Mouse (Mus musculus): ENCODE results near the gene Gm3045. TPM values are rescaled to one million over a fixed set of nuclear protein-coding genes. Genes with fewer than 3 reads are reported as not detected.

Gene Gm3045
- polyA plus RNA-seq (2016; fragmentation: Nextera tagmentation; extraction: Ambion mirVana), result not detected in 2 replicates

- Histone ChIP-seq H3K4me1 (replicated peaks) (peaks cover 5% of the 10 kb centered on the region; the same call in 1 of the 2 replicates), H3K27me3 (ENCODE audit: insufficient read depth, poor library complexity, severe bottlenecking) (peaks cover 60% of the 10 kb centered on the region), H3K36me3 (no peaks in the 10 kb centered on the region), H3K9me3 (no peaks in the 10 kb centered on the region), H3K27ac (no peak within 1 kb of the TSS), H3K4me3 (no peak within 1 kb of the TSS)
- WGBS, result 78% methylated on average over 4 of the region's 4 CpGs
- no peak for DNase-seq (ENCODE audit: low spot score)
These were observed at the start of gene Gm3045 for GRCm38 (mm10) chr13:56426365-56426764. TSS of gene Gm3045 (plus strand) at chr13:56426594.

- no peak for DNase-seq (ENCODE audit: low spot score)
- 76% methylated on average over 14 of the region's 14 CpGs for WGBS
- peaks cover 7% of the 10 kb centered on the region for H3K4me1 ChIP-seq (replicated peaks)
- H3K4me3 ChIP-seq, result no peak overlapping the region
- no peaks in the 10 kb centered on the region for H3K27me3 ChIP-seq (ENCODE audit: insufficient read depth, poor library complexity, severe bottlenecking)
- no peak overlapping the region for H3K27ac ChIP-seq
- H3K36me3 ChIP-seq, result no peaks in the 10 kb centered on the region
- H3K9me3 ChIP-seq, result no peaks in the 10 kb centered on the region
These were observed 45.3 kb upstream of the Gm3045 start for GRCm38 (mm10) chr13:56380855-56381685.

- DNase-seq (ENCODE audit: low spot score), result no peak
- Histone ChIP-seq H3K4me3 (no peak overlapping the region), H3K36me3 (no peaks in the 10 kb centered on the region), H3K9me3 (no peaks in the 10 kb centered on the region), H3K27ac (no peak overlapping the region), H3K4me1 (replicated peaks) (peaks cover 7% of the 10 kb centered on the region), H3K27me3 (ENCODE audit: insufficient read depth, poor library complexity, severe bottlenecking) (no peaks in the 10 kb centered on the region)
- 78% methylated on average over 3 of the region's 3 CpGs for WGBS
These were observed 43.0 kb upstream of the Gm3045 start for GRCm38 (mm10) chr13:56383406-56383805.

GRCm38 (mm10) chr13:56386411-56386810 is 40.0 kb upstream of the Gm3045 start:
- WGBS, result 70% methylated on average over 9 of the region's 9 CpGs
- Histone ChIP-seq H3K4me1 (replicated peaks) (peaks cover 5% of the 10 kb centered on the region), H3K27me3 (ENCODE audit: insufficient read depth, poor library complexity, severe bottlenecking) (no peaks in the 10 kb centered on the region), H3K9me3 (no peaks in the 10 kb centered on the region), H3K36me3 (no peaks in the 10 kb centered on the region), H3K27ac (no peak overlapping the region), H3K4me3 (no peak overlapping the region)
- no peak for DNase-seq (ENCODE audit: low spot score)

- no peaks in the 10 kb centered on the region for H3K9me3 ChIP-seq
- H3K36me3 ChIP-seq, result no peaks in the 10 kb centered on the region
- no peak overlapping the region for H3K27ac ChIP-seq
- H3K27me3 ChIP-seq (ENCODE audit: insufficient read depth, poor library complexity, severe bottlenecking), result no peaks in the 10 kb centered on the region
- H3K4me3 ChIP-seq, result no peak overlapping the region
- DNase-seq (ENCODE audit: low spot score), result no peak
- no peaks in the 10 kb centered on the region; the same call in 1 of the 2 replicates for H3K4me1 ChIP-seq (replicated peaks)
- WGBS, result 87% methylated on average over 5 of the region's 5 CpGs
These were observed 39.0 kb upstream of the Gm3045 start for GRCm38 (mm10) chr13:56387374-56387773.

- H3K36me3 ChIP-seq, result no peaks in the 10 kb centered on the region
- no peak overlapping the region for H3K27ac ChIP-seq
- no peaks in the 10 kb centered on the region for H3K27me3 ChIP-seq (ENCODE audit: insufficient read depth, poor library complexity, severe bottlenecking)
- H3K4me3 ChIP-seq, result no peak overlapping the region
- H3K9me3 ChIP-seq, result no peaks in the 10 kb centered on the region
- DNase-seq (ENCODE audit: low spot score), result no peak
- 90% methylated on average over 1 of the region's 1 CpGs for WGBS
- no peaks in the 10 kb centered on the region; the same call in 1 of the 2 replicates for H3K4me1 ChIP-seq (replicated peaks)
These were observed 38.4 kb upstream of the Gm3045 start for GRCm38 (mm10) chr13:56388042-56388441.

- 61% methylated on average over 5 of the region's 5 CpGs for WGBS
- peaks cover 14% of the 10 kb centered on the region for H3K4me1 ChIP-seq (replicated peaks)
- no peak for DNase-seq (ENCODE audit: low spot score)
- H3K9me3 ChIP-seq, result no peaks in the 10 kb centered on the region
- H3K27me3 ChIP-seq (ENCODE audit: insufficient read depth, poor library complexity, severe bottlenecking), result no peaks in the 10 kb centered on the region
- H3K36me3 ChIP-seq, result no peaks in the 10 kb centered on the region
- H3K4me3 ChIP-seq, result no peak overlapping the region
- H3K27ac ChIP-seq, result no peak overlapping the region
These were observed 28.8 kb upstream of the Gm3045 start for GRCm38 (mm10) chr13:56397572-56397971.

GRCm38 (mm10) chr13:56401186-56401585 is 25.2 kb upstream of the Gm3045 start:
- Histone ChIP-seq H3K36me3 (no peaks in the 10 kb centered on the region), H3K4me1 (replicated peaks) (peaks cover 14% of the 10 kb centered on the region), H3K9me3 (no peaks in the 10 kb centered on the region), H3K27ac (no peak overlapping the region), H3K4me3 (no peak overlapping the region), H3K27me3 (ENCODE audit: insufficient read depth, poor library complexity, severe bottlenecking) (no peaks in the 10 kb centered on the region)
- 51% methylated on average over 4 of the region's 4 CpGs for WGBS
- no peak for DNase-seq (ENCODE audit: low spot score)

GRCm38 (mm10) chr13:56403381-56404086 is 22.9 kb upstream of the Gm3045 start:
- Histone ChIP-seq H3K4me3 (no peak overlapping the region), H3K36me3 (no peaks in the 10 kb centered on the region), H3K27me3 (ENCODE audit: insufficient read depth, poor library complexity, severe bottlenecking) (no peaks in the 10 kb centered on the region), H3K9me3 (no peaks in the 10 kb centered on the region), H3K4me1 (replicated peaks) (peaks cover 7% of the 10 kb centered on the region; the same call in 1 of the 2 replicates), H3K27ac (no peak overlapping the region)
- DNase-seq (ENCODE audit: low spot score), result no peak
- WGBS, result 77% methylated on average over 8 of the region's 8 CpGs

GRCm38 (mm10) chr13:56404511-56405140 is 21.8 kb upstream of the Gm3045 start:
- 74% methylated on average over 6 of the region's 6 CpGs for WGBS
- DNase-seq (ENCODE audit: low spot score), result no peak
- H3K27me3 ChIP-seq (ENCODE audit: insufficient read depth, poor library complexity, severe bottlenecking), result no peaks in the 10 kb centered on the region
- no peaks in the 10 kb centered on the region for H3K9me3 ChIP-seq
- H3K27ac ChIP-seq, result no peak overlapping the region
- peaks cover 7% of the 10 kb centered on the region; the same call in 1 of the 2 replicates for H3K4me1 ChIP-seq (replicated peaks)
- H3K36me3 ChIP-seq, result no peaks in the 10 kb centered on the region
- H3K4me3 ChIP-seq, result no peak overlapping the region

GRCm38 (mm10) chr13:56412286-56412873 is 14.0 kb upstream of the Gm3045 start:
- WGBS, result 92% methylated on average over 9 of the region's 9 CpGs
- H3K4me3 ChIP-seq, result no peak overlapping the region
- DNase-seq (ENCODE audit: low spot score), result no peak
- H3K27ac ChIP-seq, result no peak overlapping the region
- H3K27me3 ChIP-seq (ENCODE audit: insufficient read depth, poor library complexity, severe bottlenecking), result no peaks in the 10 kb centered on the region
- no peaks in the 10 kb centered on the region for H3K36me3 ChIP-seq
- no peaks in the 10 kb centered on the region for H3K9me3 ChIP-seq
- H3K4me1 ChIP-seq (replicated peaks), result peaks cover 6% of the 10 kb centered on the region; the same call in 1 of the 2 replicates

- peaks cover 18% of the 10 kb centered on the region for H3K27me3 ChIP-seq (ENCODE audit: insufficient read depth, poor library complexity, severe bottlenecking)
- peak overlapping the region; percentile 50; the same call in 1 of the 2 replicates for H3K27ac ChIP-seq
- WGBS, result 45% methylated on average over 13 of the region's 13 CpGs
- H3K4me3 ChIP-seq, result no peak overlapping the region
- H3K9me3 ChIP-seq, result no peaks in the 10 kb centered on the region
- H3K4me1 ChIP-seq (replicated peaks), result peaks cover 14% of the 10 kb centered on the region
- DNase-seq (ENCODE audit: low spot score), result no peak
- H3K36me3 ChIP-seq, result no peaks in the 10 kb centered on the region
These were observed 7.5 kb upstream of the Gm3045 start for GRCm38 (mm10) chr13:56418685-56419483.

Data from hindbrain, embryonic 10.5 days (tissue).